Mouse (Mus musculus) thymus, adult 2 months (tissue): Measurements from ENCODE around the gene Cops4.

ENCODE experiments used
- CTCF ChIP-seq: fragments of 200-500 bp; IDR thresholded peaks from 2 replicates; pipeline ENCODE4 v1.5.1; 2012; ENCODE audit warnings: mild to moderate bottlenecking, control low read depth, low read length, moderate library complexity, borderline replicate concordance; ENCODE audit not compliant: control insufficient read depth, poor library complexity, insufficient read depth; ENCODE audit errors: extremely low read depth
- POLR2A ChIP-seq: fragments of 200-500 bp; IDR thresholded peaks from 2 replicates; pipeline ENCODE4 v1.6.1; 2012; ENCODE audit warnings: mild to moderate bottlenecking, low read length, control low read depth, moderate library complexity; ENCODE audit not compliant: control insufficient read depth, poor library complexity, insufficient read depth; ENCODE audit errors: extremely low read depth

DNA sequence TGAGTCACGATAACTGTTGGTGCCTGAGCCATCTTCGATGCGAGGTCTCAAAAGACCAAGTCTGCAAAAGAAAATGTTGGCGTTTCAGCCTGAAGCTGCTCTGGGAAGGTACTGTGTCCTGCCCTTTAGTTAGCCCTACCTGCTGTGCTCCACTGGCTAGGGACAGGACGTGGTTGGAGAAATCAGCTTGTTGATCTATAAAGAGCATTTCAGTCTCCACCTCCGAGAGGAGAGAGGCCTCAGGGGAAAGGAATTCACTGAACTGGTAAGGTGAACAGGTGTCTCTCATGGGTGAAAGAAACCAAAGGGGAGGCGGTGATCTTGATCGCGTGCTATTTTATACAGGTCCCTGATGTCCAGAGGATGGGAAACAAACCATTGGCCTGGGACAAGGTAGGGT, 44.6 kb downstream of the Cops4 start:
- no peak for TF ChIP-seq CTCF
- TF ChIP-seq POLR2A, result no peak
